Mouse (Mus musculus) kidney, postnatal 10 days (tissue): Measurements from ENCODE around the gene Sfpq.

ENCODE experiments used
- DNase-seq: peaks from one replicate; pipeline ENCODE4 v3.0.0; 2021; ENCODE audit warnings: mixed read lengths

The Sfpq gene

GRCm38 (mm10) chr4:127027228-127028190 lies 6.4 kb downstream of the Sfpq start:
- peak; percentile 72 for DNase-seq

DNA sequence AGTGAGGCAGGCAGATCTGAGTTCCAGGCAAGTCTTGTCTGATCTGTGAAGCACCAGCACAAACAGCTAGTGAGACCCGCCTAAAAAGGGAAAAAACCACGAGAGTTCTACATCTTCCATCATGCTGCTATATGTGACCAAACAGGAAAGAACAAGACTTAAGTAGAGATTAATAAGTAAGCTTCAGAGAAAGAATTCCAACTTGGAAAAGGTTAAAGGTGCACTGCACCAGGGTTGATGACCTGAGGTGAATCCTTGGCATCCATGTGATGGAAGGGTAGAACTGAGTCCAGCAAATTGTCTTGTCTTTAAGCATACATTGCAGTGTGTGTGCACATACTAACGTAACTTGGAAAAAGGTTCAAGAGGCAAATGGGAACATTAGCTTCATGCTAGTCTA lies 16.0 kb downstream of the Sfpq start:
- no peak for DNase-seq

DNA sequence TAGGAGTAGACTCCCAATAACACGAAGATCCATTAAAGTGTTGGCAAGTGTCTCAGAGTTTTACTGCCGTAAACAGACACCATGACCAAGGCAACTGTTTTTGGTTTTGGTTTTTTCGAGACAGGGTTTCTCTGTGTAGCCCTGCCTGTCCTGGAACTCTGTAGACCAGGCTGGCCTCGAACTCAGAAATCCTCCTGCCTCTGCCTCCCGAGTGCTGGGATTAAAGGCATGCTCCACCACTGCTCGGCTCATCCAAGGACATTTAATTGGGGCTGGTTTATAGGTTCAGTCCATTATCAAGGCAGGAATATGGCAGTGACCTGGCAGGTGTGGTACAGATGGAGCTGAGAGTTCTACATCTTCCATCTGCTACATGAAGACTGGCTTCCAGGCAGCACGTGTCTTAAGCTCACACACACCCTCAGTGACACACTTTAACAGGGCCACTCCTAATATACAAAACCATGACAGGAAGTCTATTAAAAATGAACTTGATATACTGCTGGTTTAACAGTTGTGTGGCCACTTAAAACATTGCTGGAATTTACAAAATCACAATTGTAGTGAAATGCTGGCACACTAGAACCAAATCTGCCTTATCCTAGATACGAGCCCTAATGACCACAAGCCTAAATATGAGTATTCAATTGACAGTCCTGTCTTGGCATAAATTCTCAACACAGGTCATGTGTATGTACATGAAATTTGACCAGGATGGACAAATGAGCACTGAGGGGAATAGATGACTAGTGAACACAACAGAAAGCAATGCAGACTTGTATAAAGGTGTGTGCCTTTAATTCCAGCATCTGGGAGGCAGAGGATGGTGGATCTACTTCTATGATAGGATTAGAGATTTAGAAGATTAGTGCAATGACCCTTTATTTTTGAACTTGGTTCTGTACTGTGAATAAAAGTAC lies 17.0 kb downstream of the Sfpq start:
- DNase-seq: no peak

DNA sequence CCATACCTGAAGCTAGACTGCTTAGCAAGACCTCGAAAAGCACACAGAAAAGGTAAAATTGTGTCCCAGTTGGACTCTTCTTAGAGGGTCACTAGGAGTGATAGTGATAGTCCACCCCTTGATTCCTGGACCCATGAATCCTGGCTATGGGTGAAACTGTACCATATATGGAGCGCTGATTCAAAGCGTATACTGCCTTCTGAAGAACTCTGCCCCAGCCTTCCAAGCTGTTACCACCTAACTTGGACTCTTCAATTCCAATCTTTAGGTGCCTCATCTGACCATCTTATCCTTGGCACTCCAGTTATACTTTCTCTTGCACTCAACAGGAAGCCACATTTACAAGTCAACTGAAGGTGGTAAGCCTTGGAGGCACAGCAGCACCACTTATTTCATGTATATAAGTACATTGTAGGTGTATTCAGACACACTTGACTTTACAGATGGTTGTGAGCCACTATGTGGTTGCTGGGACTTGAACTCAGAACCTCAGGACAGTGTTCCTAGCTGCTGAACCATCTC lies 17.8 kb downstream of the Sfpq start:
- no peak for DNase-seq

GRCm38 (mm10) chr4:127039871-127040483 lies 18.9 kb downstream of the Sfpq start:
- DNase-seq: no peak

GRCm38 (mm10) chr4:127043540-127043939 lies 22.4 kb downstream of the Sfpq start:
- no peak for DNase-seq

DNA sequence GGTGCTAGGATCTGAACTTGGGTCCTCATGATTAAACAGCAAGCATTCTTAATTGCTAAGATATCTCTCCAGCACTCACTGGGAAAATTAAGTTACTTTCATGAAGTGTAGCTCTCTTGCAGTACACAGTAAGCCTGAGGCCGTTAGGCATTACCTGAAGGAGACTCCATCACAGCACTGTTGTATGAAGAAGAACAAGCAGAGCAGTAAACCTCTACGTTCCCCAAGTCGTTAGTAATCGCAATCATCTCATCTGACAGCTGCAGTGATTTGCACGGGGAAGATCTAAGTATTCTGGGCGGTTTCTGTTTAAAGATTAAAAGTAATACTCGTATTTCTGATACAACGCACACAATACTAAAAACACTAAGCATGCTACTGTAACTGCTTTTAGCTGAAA lies 30.0 kb downstream of the Sfpq start:
- DNase-seq: no peak

- DNase-seq: no peak
Measured at GRCm38 (mm10) chr4:127053071-127053470, 31.9 kb downstream of the Sfpq start.

GRCm38 (mm10) chr4:127054522-127055198 lies 33.5 kb downstream of the Sfpq start:
- no peak for DNase-seq

GRCm38 (mm10) chr4:127060585-127061290 lies 39.6 kb downstream of the Sfpq start, which contains the start of gene Zmym1:
Gene Zmym1 (minus strand): TSS chr4:127061152.
- DNase-seq: peak; percentile 94

DNA sequence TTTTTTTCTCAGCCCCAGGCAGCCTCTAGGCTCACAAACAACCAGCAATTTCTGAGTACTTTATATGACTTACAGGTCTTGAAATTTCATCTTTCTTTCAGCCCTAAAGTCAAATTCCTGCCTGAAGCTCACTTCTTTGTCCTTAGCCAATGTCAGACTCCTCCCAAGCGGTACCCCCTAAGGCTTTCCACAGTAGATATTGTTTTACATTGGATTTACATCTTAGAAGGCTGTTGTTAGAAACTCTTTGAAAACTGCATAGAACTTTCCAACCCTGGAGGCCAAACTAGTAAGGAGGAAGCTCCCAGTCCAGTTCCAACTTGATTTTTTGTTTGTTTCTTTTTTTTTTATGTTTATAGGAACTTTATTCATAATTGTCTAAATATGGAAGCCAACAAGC lies 42.9 kb downstream of the Sfpq start:
- no peak for DNase-seq

GRCm38 (mm10) chr4:127074915-127075314 lies 53.8 kb downstream of the Sfpq start:
- DNase-seq: no peak

DNA sequence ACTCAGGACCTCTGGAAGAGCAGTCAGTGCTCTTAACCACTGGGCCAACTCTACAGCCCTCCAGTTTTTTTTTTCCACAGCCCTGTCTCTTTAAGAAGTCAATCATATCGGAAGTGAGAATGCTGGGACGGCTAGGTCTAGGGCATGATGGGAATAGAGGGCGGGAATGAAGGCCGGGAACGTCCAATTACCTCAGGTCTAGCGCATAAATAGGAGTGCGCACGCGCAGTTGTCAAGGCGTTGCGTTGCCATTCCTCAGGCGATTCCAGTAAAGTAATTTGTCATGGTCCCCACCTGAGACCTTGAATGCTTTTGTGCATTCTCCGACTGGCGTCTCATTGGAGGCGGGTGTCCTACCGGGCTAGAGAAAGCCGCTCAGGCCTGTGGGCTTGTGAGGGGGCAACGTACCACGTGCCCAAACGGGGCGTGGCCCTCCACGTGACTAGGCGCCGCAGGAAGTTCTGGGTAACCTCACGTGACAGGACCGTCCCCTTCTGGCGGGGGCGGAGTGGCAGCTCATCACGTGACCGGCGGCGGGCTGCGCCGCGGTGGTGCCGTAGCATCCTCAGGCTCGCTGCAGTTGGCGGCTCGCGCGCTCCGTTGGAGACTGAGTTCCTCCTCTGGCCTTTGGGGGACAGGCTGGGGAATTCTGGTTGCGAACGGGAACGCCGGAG lies 55.9 kb downstream of the Sfpq start, which contains the start of gene Zmym6:
Gene Zmym6 (plus strand): TSS at position 509 of the 674 bp plus-strand sequence.
- DNase-seq: peak; percentile 97

- DNase-seq: no peak
Measured at GRCm38 (mm10) chr4:127080806-127081205, 59.7 kb downstream of the Sfpq start.

- DNase-seq: no peak
Measured at GRCm38 (mm10) chr4:127083131-127083530, 62.0 kb downstream of the Sfpq start.

GRCm38 (mm10) chr4:127085761-127086160 lies 64.6 kb downstream of the Sfpq start:
- no peak for DNase-seq
